Mouse (Mus musculus) kidney, embryonic 15.5 days (tissue): ENCODE measurements around the gene Chrnb1. TPM values are rescaled to one million over a fixed set of nuclear protein-coding genes. Genes with fewer than 3 reads are reported as not detected.

Source experiments
- ATAC-seq: fragments of 200-750 bp; cut with Nextera tagmentation; replicated peaks from 2 replicates; pipeline ENCODE4 v1.8.0; 2017; ENCODE audit warnings: moderate TSS enrichment; ENCODE audit not compliant: low FRiP score
- H3K27ac ChIP-seq: fragments of 300-500 bp; sonication (generic); 2 replicates; pipeline ENCODE4 v1.5.1; 2015; ENCODE audit warnings: mild to moderate bottlenecking, inconsistent platforms
- H3K27me3 ChIP-seq: fragments of 300-500 bp; sonication (generic); 2 replicates; pipeline ENCODE4 v1.6.1; 2015; ENCODE audit warnings: inconsistent platforms
- H3K36me3 ChIP-seq: fragments of 300-500 bp; sonication (generic); 2 replicates; pipeline ENCODE4 v1.6.1; 2015; ENCODE audit warnings: inconsistent platforms
- H3K4me1 ChIP-seq: fragments of 300-500 bp; sonication (generic); 2 replicates; pipeline ENCODE4 v1.6.1; 2015; ENCODE audit warnings: inconsistent platforms
- H3K4me2 ChIP-seq: fragments of 300-500 bp; sonication (generic); 2 replicates; pipeline ENCODE4 v1.6.1; 2015; ENCODE audit warnings: moderate library complexity, mild to moderate bottlenecking, inconsistent platforms
- H3K4me3 ChIP-seq: fragments of 300-500 bp; sonication (generic); replicated peaks from 2 replicates; pipeline ENCODE4 v1.5.1; 2015; ENCODE audit warnings: mild to moderate bottlenecking, inconsistent platforms
- H3K9ac ChIP-seq: fragments of 300-500 bp; sonication (generic); 2 replicates; pipeline ENCODE4 v1.6.1; 2015; ENCODE audit warnings: mild to moderate bottlenecking, inconsistent platforms
- H3K9me3 ChIP-seq: fragments of 300-500 bp; sonication (generic); replicated peaks from 2 replicates; pipeline ENCODE4 v1.6.1; 2016; ENCODE audit warnings: inconsistent platforms
- WGBS: fragments of 180-500 bp; shearing (Covaris S2); methylation state at CpG from one replicate; pipeline ENCODE4 v1.1.7; 2015; ENCODE audit warnings: mixed read lengths; 5-methylcytosine and 5-hydroxymethylcytosine counted together
- polyA plus RNA-seq: library from polyadenylated mRNA; unstranded; fragments of >200 nt; fragmentation: Nextera tagmentation; extraction: Ambion mirVana; gene quantifications from 2 replicates; pipeline ENCODE4 v1.2.1, GENCODE M21; 2015

The Chrnb1 gene
- polyA plus RNA-seq, 1 experiment from 2014 or later = 12.3 TPM

DNA sequence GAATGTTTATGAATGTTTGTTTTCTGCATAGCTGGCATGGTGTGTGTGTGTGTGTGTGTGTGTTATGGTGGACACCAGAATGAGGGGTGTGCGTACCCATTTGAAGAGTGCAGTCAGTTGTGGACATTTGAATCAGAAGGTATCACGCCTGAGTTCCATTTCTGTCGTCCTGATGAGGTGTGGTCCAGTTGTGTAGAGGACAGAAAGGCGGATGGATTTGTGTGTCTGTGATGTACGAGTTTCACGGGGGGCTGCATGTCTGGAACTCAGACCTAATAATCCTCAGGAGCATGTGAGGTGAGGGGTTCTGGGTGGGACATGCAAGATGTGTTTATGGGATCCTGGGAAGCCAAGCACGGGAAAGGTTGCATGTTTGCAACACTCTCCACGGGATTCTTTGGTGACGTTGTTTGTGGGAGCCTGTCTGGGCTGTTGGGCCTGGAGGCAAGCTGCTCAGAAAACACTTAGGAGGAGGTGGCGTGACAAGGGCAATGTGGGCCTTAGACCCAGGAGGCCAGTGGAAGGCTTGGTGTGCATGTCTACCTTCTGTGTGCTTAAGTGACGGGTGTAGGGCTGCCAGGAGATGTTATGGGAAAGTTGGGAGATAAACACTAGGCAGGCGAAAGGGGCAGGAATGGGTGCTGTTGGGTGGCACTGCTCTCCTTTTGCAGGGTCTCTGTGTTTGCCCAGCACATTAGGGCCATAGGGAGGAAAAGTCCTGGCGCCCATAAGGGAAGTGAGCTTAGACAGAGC is 28.7 kb downstream of the Chrnb1 start:
- peak overlapping the region; percentile 87 for H3K27ac ChIP-seq
- no peaks in the 10 kb centered on the region for H3K27me3 ChIP-seq
- peak overlapping the region; percentile 86 for H3K4me3 ChIP-seq
- no peak overlapping the region for H3K9ac ChIP-seq
- ATAC-seq = no peak
- H3K9me3 ChIP-seq = no peaks in the 10 kb centered on the region
- H3K4me1 ChIP-seq = peaks cover 31% of the 10 kb centered on the region
- H3K4me2 ChIP-seq = peak overlapping the region; percentile 75
- WGBS = 55% methylated on average over 13 of the region's 13 CpGs
- no peaks in the 10 kb centered on the region for H3K36me3 ChIP-seq

DNA sequence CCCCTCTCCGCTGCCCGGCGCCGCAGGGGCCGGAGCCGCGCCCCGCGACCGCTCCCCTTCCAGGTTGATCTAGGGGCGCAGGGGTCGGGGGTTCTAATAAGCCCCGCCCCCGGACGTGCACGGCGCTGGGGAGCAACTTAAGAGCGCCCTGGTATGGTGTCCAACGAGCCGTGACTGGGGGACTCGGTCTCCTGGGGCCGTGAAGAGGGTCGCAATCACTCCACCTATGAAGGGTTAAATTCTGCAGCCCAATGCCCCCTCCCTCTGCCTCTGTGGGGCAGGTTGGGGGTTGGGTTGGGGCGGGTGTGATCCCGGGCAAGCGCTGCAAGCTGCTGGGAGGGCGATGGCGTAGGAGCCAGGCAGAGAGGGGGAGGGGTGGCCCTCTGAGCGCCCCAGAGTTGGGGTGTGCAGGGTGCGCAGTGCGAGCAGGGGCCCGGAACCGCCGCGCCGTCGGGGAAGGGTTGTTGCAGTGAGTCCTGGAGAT is 29.6 kb downstream of the Chrnb1 start:
- peak overlapping the region; percentile 75 for H3K4me2 ChIP-seq
- peaks cover 31% of the 10 kb centered on the region for H3K4me1 ChIP-seq
- H3K36me3 ChIP-seq = no peaks in the 10 kb centered on the region
- H3K27me3 ChIP-seq = no peaks in the 10 kb centered on the region
- peak overlapping the region; percentile 87 for H3K27ac ChIP-seq
- ATAC-seq = peak; percentile 77
- H3K9ac ChIP-seq = peak overlapping the region; percentile 94
- H3K4me3 ChIP-seq = peak overlapping the region; percentile 86
- no peaks in the 10 kb centered on the region for H3K9me3 ChIP-seq
- 1% methylated on average over 34 of the region's 37 CpGs for WGBS

GRCm38 (mm10) chr11:69765221-69766125 is 30.3 kb downstream of the Chrnb1 start, which contains the start of gene Zbtb4:
TSS of gene Zbtb4 (plus strand) at chr11:69765912.
- H3K36me3 ChIP-seq = no peaks in the 10 kb centered on the region
- H3K4me1 ChIP-seq = peaks cover 33% of the 10 kb centered on the region
- H3K9me3 ChIP-seq = no peaks in the 10 kb centered on the region
- ATAC-seq = peak; percentile 62
- peak within 1 kb of the TSS; percentile 87 for H3K27ac ChIP-seq
- H3K9ac ChIP-seq = peak within 1 kb of the TSS; percentile 94
- peak within 1 kb of the TSS; percentile 86 for H3K4me3 ChIP-seq
- H3K27me3 ChIP-seq = no peaks in the 10 kb centered on the region
- peak within 1 kb of the TSS; percentile 75 for H3K4me2 ChIP-seq
- 14% methylated on average over 51 of the region's 55 CpGs for WGBS

GRCm38 (mm10) chr11:69763551-69763950 is 32.2 kb downstream of the Chrnb1 start:
- Histone ChIP-seq H3K27me3 (no peaks in the 10 kb centered on the region), H3K4me2 (no peak overlapping the region), H3K27ac (no peak overlapping the region), H3K4me3 (no peak overlapping the region), H3K4me1 (peaks cover 45% of the 10 kb centered on the region), H3K9ac (no peak overlapping the region), H3K36me3 (no peaks in the 10 kb centered on the region), H3K9me3 (no peaks in the 10 kb centered on the region)
- WGBS = 75% methylated on average over 7 of the region's 7 CpGs
- no peak for ATAC-seq

GRCm38 (mm10) chr11:69761868-69762267 is 33.9 kb downstream of the Chrnb1 start, which contains the start of gene Slc35g3:
TSS of gene Slc35g3 (minus strand) at chr11:69761968.
- no peak within 1 kb of the TSS for H3K4me3 ChIP-seq
- H3K36me3 ChIP-seq = no peaks in the 10 kb centered on the region
- H3K9ac ChIP-seq = no peak within 1 kb of the TSS
- no peak within 1 kb of the TSS for H3K4me2 ChIP-seq
- no peaks in the 10 kb centered on the region for H3K9me3 ChIP-seq
- 63% methylated on average over 1 of the region's 1 CpGs for WGBS
- H3K27me3 ChIP-seq = no peaks in the 10 kb centered on the region
- 0 out of 2 replicates have a peak within 1 kb of the TSS, but pooled peaks have one; percentile 100 for H3K27ac ChIP-seq
- peaks cover 37% of the 10 kb centered on the region for H3K4me1 ChIP-seq
- ATAC-seq = no peak

DNA sequence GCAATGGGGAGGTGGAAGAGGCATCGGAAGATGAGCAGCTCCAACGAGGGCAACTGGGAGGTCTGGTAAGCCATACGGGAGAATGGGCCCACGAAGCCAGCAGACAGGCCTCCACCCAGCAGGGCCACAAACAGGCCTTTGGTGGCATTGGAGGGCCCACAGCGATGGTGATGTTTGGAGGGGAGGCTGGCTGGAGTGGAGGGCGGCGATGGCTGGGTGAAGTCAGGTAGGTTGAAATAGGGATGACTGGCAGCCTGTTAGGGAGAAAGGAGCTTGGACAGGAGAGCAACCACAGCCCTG is 34.9 kb downstream of the Chrnb1 start:
- H3K27me3 ChIP-seq = no peaks in the 10 kb centered on the region
- H3K9ac ChIP-seq = no peak overlapping the region
- no peak overlapping the region for H3K4me2 ChIP-seq
- 96% methylated on average over 7 of the region's 7 CpGs for WGBS
- no peak overlapping the region for H3K4me3 ChIP-seq
- 0 out of 2 replicates have a peak overlapping the region, but pooled peaks have one; percentile 100 for H3K27ac ChIP-seq
- ATAC-seq = no peak
- H3K4me1 ChIP-seq = peaks cover 37% of the 10 kb centered on the region
- no peaks in the 10 kb centered on the region for H3K36me3 ChIP-seq
- no peaks in the 10 kb centered on the region for H3K9me3 ChIP-seq

DNA sequence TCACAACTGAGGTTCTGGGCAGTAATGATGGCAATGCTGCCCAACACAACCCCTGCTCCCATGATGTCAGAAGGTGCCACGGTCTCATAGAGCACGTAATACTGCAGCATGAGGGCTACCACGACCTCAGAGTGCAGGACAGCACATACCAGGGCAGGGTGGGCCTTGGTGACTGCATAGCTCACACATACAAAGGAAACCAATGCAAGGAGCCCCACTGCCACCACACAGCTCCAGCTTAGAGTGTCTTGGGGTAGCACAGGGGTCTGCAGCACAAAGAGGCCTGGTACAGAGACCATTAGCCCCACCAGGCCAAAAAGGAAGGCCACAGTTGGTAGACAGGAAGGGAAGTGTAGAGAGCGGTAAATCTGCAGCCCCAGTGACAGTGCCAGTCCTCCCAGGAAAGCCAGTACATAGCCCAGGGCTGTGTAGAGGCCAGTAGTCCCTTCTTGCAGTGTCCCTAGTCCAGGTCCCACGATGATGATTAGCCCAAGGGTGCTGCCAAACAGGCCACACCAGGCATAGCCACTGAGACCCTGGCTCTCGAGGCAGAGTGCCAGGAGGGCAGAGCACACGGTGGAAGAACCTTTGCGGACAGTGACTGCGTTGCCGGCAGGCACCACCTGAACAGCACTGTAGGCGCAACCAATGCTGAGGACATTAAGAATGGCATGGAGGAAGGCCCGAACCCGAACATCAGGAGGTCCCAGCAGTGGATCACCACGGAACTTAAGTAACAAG is 35.4 kb downstream of the Chrnb1 start:
- no peaks in the 10 kb centered on the region for H3K36me3 ChIP-seq
- H3K4me3 ChIP-seq = no peak overlapping the region
- 0 out of 2 replicates have a peak overlapping the region, but pooled peaks have one; percentile 76 for H3K9ac ChIP-seq
- H3K4me1 ChIP-seq = peaks cover 39% of the 10 kb centered on the region
- no peak for ATAC-seq
- H3K27me3 ChIP-seq = no peaks in the 10 kb centered on the region
- H3K9me3 ChIP-seq = no peaks in the 10 kb centered on the region
- H3K4me2 ChIP-seq = peak overlapping the region; percentile 64
- 84% methylated on average over 14 of the region's 14 CpGs for WGBS
- H3K27ac ChIP-seq = peak overlapping the region; percentile 100

- no peaks in the 10 kb centered on the region for H3K27me3 ChIP-seq
- peak; percentile 89 for ATAC-seq
- peak overlapping the region; percentile 76 for H3K9ac ChIP-seq
- no peaks in the 10 kb centered on the region for H3K9me3 ChIP-seq
- H3K4me1 ChIP-seq = peaks cover 45% of the 10 kb centered on the region
- peak overlapping the region; percentile 69 for H3K4me3 ChIP-seq
- peak overlapping the region; percentile 100 for H3K27ac ChIP-seq
- no peaks in the 10 kb centered on the region for H3K36me3 ChIP-seq
- WGBS = under 1% methylated on average over 37 of the region's 37 CpGs
- H3K4me2 ChIP-seq = peak overlapping the region; percentile 64
These were observed 36.6 kb downstream of the Chrnb1 start for GRCm38 (mm10) chr11:69758971-69759721.

DNA sequence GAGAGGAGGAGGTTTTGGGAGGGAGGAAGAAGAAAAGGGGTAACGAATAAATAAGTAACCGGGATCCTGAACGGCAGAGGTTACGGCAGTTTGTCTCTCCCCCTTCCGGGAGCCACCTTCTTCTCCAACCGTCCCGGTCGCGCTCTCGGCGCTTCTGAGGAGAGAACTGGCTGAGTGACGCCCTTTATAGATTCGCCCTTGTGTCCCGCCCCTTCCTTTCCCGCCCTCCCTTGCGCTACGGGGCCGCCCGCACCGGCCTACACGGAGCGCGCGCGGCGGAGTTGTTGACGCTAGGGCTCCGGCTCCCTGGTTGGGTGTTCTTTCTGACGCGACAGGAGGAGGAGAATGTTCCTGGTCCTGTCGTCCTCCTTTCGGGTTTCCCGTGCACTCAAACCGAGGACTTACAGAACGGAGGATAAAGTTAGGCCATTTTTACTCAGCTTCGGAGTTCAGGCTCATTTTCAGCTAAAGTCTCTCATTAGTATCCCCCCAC is 37.2 kb downstream of the Chrnb1 start, which contains the start of gene Polr2a:
Gene Polr2a, minus strand, starts transcription at position 160 of the 493 bp plus-strand sequence.
- Histone ChIP-seq H3K9ac (peak within 1 kb of the TSS; percentile 76), H3K4me2 (peak within 1 kb of the TSS; percentile 64), H3K27ac (peak within 1 kb of the TSS; percentile 100), H3K4me3 (peak within 1 kb of the TSS; percentile 69), H3K4me1 (peaks cover 49% of the 10 kb centered on the region), H3K36me3 (no peaks in the 10 kb centered on the region), H3K9me3 (no peaks in the 10 kb centered on the region), H3K27me3 (no peaks in the 10 kb centered on the region)
- ATAC-seq = peak; percentile 95
- 0% methylated on average over 36 of the region's 36 CpGs for WGBS

DNA sequence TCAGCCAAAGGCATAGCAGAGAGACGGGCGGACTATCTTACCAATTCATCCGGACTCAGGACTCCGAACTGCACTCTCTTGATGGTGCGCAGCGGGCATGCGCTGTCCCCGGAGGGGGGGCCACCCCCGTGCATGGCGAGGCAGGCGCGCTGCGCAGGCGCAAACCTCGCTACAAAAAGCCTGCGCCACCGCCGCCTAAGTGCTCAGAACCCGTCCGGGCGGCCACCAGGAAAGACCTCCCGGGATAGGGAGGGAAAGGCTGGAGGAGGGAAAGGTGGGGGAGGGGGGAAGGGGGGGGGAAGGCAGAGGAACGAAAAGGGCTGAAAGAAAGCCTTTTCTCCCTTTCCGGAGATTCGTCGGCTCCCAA is 37.7 kb downstream of the Chrnb1 start:
- peak; percentile 89 for ATAC-seq
- Histone ChIP-seq H3K9me3 (no peaks in the 10 kb centered on the region), H3K27ac (peak overlapping the region; percentile 100), H3K27me3 (no peaks in the 10 kb centered on the region), H3K4me1 (peaks cover 51% of the 10 kb centered on the region), H3K4me2 (peak overlapping the region; percentile 64), H3K4me3 (peak overlapping the region; percentile 69), H3K36me3 (no peaks in the 10 kb centered on the region), H3K9ac (peak overlapping the region; percentile 76)
- WGBS = under 1% methylated on average over 26 of the region's 26 CpGs
